Mouse (Mus musculus) cerebellum, adult 9-11 months (tissue): ENCODE measurements around the gene Ryr2.

Source experiments
- DNase-seq: peaks from one replicate; pipeline ENCODE4 v3.0.0; 2022

The Ryr2 gene

DNA sequence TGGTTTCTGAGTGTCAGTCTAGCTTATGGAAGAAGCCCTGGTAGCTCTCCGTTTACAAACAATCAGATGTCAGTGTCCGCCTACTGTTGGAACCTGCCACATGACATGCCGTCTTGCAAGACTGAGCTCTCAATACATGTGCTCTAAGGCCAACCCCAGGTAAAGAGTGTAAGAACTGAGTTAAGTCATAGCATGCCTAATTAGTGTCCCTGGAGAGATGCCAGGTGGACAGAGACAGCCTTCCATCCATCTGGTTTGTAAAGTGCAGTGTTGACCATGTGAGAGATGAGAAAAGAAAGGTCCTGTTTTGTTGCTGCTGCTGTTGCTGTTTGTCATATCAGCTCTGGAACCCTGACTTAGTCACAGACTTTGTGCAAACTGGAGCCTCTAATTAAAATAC, 178.0 kb downstream of the Ryr2 start:
- DNase-seq = peak; percentile 55

DNA sequence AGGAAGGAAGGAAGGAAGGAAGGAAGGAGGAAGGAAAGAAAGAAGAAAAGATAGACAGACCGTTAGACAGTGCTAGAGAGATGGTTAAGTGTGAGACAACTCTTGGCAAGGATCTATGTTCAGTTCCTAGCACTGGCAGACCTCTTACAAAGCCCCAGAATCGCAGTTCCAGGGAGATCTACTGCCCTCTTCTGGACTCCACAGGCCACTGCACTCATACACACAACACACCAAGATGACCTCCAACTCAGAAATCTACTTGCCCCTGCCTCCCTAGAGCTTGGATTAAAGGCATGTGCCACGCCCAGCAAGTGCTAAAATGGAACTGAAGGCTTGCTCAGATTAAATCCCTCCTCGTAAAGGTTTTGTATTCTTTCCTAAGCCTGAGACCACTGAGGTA, 179.0 kb downstream of the Ryr2 start:
- DNase-seq = peak; percentile 36

DNA sequence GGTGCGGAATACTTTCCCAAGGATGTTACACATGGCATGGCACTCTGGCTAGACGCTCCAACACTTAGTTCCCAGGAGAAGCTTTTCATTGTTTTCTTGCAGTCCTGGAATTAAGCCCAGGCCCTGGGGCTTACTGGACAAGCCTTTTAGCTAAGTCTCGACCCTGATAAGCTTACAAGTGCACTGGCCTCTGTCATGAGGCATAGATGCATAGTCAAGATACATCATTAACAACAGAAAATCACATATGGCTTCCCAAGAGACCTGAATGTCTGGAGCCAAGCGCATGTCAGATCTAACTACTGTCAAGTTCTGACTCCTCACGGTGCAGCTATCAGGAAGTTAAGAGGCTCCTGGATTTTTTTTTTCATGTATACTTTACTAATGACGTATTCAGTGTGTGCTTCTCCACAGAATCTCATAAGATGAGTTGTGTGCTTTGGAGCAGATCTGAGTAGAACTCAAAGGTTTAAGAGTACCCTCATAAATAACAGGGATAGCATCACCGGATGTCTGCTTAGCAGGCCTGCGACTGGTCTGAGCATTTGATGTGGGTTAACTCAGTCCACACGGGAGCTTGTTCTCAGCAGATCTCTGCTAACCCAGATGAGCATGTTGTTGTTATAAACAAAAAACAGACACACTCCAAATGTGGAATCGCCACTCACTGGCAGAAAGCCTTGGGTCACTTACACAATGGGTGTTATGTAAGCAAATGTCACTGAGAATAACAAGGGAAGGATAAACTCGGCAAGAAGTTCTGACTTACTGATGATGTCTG, 179.8 kb downstream of the Ryr2 start:
- DNase-seq = peak; percentile 60

DNA sequence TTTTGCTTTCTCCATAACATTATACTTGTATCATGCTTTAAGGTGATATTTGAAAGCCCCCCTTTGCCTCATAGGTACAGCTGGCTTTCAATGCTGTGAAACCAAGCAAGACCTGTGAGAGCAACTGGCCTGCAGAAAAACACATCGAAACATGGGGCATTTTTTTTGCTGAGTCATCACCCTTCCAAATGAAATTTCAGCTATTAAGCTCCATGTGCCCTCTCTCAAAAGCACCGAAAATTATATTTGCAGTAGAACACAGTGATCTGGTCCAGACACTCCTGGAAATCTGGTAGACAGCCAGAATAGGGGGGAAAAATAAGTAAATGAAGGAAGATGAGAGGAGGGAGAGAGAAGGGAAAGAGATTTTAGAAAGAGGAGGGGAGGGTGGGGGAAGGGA, 180.5 kb downstream of the Ryr2 start:
- no peak for DNase-seq

DNA sequence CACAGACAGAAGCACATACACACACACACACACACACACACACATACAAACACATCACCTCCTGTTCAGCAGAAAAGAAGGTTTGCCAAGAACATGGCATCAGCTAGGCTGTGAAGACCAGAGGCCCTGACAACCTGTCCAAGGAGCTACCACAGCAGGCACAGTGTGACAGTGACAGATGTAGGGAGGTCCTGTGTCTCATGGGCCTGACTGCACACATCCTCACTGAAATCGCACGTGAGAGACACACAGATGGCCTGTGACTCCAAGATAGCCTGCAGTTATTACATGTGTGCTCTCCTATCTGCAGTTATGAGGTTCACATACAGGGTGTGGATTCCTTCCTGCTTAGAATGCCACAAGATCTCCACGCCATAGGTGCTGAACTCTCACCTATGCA, 182.0 kb downstream of the Ryr2 start:
- DNase-seq = no peak

DNA sequence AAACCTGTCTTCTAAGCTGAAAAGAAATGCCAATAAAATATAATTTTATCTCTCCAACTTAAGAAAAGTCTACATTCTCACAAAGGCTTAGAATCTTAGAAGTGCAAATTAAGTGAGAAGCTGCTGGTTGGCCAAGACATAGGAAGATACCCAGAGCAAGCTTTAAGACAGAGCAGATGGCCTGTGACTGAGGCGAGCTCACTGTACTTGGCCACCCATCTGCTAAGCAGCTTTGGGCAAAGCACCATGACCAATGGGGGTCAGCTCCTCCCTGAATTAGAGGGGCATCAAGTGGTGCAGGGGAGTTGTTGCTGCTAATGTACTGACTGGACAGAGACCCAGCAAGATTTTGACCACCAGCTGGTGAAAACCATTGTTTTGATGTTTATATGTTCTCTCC, 186.2 kb downstream of the Ryr2 start:
- peak; percentile 59 for DNase-seq

DNA sequence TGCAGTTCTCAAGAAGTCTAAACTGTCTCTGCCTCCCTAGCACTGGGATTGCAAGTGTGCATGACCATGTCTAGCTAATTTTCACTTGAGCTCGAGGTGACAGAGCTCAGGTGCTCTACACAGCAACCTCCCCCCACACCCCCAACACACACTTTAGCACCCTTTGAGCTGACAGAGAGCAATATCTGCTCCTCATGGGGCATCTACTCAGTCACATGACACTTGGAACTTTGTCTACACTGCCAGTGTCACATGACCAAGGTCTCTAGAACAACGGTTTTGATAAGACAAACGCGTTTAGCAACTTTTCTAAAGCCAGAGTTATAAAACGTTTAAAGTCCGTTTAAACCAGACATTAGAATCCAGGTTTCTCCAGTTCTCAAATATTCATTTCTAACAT, 187.3 kb downstream of the Ryr2 start:
- DNase-seq = no peak

DNA sequence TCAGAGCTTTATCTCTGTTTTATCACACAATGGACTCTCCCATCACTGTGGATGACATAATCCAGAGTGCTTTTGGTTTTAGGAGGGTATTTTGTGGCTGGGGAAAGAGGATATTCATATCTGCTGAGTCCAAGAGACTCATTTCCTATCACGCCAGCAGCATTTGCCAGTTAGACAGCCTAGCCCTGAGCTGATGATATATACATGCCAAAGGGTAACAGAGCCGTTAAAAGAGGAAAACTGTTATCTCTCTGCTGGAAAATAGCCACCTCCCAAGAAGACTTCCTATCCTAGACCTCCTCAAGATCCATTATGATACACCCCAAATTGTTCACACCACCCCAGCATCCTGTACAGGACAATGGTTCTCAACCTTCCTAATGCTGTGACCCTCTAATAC, 191.1 kb downstream of the Ryr2 start:
- no peak for DNase-seq

DNA sequence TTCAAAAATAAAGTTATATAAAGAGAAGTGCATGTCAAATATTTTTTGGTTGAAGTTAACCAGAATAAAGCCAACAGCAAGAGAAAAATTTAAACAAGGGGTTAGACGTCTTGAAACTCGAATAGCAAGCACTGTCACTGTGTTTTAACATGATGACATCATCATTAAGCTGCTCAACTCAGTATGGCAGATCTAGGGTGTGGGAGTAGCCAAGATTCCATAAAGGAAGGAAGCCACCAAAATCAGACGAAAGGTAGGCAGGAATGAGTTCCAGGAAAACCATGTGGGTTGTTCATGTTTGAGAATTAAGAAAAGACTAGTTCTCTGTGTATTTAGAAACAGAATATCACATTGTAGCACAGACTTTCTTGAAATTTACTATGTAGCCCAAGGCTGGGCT, 192.1 kb downstream of the Ryr2 start:
- no peak for DNase-seq

DNA sequence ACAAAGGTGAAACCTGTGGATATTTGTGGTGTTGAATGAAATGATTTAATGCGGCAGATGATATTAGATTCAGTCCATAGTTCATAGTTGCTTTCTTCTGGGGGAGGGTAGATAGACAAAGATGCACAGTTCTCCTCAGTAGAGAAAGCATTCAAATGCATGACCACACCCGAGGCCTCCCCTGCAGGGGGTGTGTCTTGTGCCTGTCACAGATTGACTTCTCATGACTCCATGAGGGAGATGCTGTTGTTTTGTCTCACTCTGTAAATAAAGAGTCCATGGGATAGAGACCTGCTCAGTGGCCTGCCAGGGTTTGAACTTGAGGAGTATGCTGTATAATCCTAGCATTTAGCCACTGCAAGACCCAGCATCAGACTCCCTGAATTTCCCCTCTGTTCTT, 194.5 kb downstream of the Ryr2 start:
- no peak for DNase-seq

DNA sequence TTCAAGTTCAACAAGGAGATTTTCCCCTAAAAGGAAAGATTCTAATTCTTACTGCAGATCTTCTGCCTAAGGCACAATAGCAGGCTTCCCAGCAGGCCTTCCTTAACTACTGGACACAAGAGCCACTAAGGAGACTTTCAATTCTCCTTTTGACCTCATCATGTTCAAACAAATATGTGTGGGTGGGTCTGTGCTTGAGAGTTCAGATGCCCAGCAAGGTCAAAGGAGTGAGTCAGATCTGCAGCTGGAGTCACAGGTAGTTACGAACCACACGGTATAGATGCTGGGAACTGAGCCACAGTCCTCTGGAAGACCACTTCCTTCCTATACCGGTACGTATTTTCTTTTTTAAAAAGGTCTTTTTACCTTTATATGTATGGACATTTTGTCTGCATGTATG, 198.6 kb downstream of the Ryr2 start:
- no peak for DNase-seq

DNA sequence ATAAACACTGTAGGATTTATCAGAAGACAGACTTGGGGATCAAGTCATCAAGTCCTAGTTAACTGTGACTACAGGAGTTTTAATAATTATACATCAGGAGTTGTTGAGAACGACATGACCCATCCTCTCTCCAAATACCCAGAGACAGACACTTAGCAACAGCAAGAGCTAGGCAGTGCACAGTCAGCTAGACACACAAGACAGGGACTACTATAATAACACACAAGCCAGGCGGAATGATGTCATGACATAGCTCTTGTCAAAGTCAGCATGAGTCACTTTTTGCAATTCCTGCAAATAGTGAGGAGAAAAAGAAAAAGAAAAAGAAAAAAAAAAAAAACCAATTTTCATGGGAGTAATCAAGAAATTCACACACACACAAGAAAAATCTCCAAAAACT, 201.6 kb downstream of the Ryr2 start:
- DNase-seq = no peak

DNA sequence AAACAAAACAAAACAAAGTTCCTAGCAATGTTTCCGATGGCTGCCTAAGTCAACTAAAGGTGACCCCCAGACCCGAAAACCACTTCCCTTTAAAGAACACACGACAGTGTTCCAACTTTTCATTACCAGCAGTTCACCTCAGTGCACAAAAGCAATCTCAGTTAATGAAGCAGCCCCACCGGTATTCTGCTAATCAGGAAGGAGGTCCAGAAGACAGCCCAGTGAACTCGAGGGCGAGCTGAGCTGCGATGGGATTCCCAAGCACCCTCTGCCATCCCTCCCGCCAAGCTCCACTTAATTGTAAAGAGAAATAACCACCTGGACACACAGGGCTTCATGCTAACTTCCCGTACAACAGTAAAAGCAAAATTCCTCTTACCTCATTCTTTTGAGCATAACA, 203.5 kb downstream of the Ryr2 start:
- no peak for DNase-seq

DNA sequence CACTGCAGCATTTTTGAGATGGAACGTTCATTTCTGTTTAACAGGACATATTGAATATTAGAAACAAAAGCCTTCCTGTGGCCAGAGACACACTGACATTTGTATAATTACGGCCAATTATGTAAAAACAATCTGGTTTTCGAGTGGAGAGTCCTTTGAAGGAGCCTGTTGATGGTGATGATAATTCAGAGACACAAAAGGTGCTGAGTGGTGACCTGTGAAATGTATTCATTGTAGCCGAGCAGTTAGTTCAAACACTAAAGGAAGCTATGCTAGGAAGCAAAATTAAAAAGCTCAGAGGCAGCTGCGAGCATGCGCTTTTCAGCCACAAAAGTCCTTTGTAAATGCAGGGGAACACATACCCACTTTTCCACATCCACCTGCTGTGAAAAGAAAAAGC, 203.9 kb downstream of the Ryr2 start:
- no peak for DNase-seq

DNA sequence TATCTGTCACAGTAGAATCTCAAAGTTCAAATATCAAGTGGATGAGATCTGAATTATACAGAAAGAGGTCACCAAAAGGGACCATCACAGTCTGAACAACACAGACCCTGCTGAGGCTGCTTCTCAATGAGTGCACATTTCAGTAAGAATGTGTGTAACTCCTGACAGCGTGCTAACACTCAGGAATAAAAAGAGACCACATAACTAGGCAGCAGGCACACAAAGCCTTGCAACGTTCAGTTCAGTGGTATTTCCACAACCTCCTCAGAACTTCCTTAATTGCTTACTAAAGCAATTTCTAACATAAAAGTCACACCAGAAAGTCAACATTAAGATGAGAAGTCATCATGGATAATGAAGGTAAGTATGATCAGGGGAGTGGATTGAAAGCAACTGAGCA, 206.1 kb downstream of the Ryr2 start:
- no peak for DNase-seq

DNA sequence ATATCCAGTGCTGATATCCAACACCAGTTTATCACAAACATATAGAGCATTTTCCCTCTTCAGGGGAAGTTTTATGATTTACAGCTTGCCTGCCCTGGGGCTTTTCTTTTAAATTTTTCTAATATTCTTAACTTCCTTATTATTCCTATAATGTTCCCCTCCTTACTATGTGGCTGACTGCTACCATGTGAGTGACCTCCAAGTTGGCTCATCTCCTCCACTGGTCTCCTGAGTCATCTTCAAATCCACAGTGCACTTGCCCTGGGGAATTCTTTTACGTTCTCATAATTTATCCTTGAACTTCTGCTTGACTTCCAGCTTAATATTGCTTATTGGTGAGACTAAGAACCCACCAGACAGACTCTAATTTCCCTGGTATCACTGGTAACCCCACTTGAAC, 211.1 kb downstream of the Ryr2 start:
- DNase-seq = no peak

DNA sequence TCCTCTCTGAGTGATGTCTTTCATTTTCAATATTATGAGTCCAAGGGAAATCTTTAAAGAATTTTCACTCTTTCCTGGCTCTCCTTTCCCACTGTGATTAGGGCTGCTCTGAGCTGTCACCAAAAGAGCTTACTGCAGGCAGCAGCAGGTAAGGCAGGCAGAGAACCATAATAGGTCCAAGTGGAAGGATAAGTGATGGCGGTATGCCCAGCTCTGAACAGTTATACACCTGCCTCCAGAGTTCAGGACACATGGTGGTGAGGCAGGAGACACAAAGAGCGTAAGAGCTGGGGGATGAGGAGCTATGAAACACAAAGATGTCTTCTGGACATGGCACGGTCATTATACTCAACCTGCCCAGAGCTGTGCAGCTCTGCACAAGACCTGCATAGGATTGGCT, 215.0 kb downstream of the Ryr2 start:
- DNase-seq = peak; percentile 81

DNA sequence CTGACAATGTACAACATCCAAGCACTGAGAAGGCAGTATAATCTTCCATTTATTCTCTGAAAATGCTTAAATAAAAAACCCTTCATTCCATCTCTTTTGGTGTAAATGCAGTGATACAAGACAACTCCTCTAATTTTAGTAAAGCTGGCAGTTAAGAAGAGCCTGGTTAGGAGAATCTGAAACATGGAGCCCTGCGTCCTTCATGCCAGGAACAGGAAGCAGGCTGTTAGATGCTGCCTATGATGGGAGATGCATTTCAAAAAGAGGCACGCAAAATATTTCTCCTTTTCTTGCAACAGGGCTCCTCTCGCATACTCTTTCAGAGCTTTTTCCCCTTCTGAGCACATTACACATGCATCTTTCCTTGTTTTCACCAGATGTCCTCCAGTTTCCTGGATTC, 215.6 kb downstream of the Ryr2 start:
- peak; percentile 21 for DNase-seq

DNA sequence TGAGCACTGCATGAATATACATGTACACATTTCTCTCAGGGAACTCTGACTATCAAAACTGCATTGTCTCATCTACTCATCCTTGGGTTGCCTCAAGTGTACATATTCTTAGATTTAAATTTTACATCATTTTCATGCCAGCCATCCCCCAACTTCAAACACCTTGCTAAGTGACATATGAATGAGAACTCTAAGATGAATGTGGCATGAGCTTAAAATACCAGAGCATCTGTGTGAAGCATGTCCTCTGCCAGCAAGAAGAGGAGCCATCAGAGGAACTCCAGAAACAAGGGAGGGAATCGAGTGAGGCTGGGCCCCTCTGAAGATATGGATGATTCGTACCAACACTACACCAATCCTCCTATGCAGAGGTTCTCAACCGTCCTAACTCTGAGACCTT, 222.6 kb downstream of the Ryr2 start:
- DNase-seq = no peak

DNA sequence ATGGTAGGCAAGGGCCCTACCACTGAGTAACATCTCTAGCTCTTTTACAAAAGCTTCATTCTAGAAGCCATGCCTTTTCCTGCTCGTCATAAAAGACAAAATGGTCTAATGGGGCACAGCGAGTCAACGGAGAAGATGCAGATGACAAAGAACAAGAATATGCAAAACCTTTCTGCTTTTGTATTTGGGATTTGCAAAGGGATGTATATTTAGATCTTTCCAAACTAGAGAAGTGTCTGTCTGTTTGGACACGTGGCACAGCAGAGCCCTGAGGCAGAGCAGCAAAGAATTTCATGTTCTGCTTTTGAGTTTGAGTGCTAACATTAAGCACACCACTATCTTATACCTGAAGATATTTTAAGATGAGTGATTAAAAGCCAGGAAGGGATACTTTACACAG, 224.4 kb downstream of the Ryr2 start:
- no peak for DNase-seq

DNA sequence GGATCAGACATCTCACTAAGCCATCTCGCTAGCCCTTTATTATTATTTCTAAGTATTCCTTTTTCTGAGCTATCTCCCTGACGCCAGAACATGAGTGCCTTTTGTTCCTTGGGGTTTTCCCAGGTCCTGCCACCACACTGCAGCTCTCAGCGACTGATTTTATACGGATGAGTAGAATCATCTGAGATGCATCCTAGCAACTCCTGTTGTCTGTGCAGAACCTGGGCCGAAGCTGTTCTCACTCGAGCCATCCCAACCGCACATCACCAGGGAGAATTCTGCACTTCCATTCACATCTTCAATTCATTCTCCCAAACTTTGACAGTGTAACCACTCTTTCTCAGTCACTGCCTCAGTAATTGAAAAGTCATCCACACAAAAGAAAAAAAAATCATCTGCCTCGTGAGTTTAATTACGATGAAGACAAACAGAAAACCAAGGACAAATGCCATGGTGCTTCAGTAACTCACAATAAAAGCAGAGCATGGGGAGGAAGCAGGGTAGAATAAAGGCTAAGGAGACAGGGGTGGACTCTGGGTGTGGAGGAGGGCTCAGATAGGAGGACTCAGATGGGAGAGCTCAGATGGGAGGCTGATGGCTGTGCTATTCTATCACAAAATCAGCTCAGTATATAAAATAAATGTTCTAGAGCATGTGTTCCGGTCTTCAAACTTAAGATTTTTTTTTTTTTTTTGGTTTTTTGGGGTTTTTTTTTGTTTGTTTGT, 226.1 kb downstream of the Ryr2 start:
- no peak for DNase-seq

DNA sequence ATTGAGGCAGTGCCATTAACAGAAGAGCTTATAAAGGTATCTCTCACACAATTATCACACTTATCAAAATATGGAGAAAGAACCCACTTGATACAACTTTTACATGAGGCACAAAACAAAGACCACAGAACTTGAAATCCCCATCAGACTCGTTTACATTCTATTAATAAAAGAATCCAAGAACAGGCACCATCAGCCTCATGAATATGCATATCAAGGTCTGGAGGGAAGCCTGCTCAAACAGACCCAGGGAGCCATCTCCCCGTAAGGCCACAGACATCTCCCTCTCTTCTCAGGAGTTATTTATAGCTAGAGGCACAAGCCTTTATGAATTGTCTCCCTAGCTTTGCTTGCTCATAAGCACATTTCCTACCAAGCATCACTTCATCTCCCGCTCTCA, 227.7 kb downstream of the Ryr2 start:
- DNase-seq = no peak

DNA sequence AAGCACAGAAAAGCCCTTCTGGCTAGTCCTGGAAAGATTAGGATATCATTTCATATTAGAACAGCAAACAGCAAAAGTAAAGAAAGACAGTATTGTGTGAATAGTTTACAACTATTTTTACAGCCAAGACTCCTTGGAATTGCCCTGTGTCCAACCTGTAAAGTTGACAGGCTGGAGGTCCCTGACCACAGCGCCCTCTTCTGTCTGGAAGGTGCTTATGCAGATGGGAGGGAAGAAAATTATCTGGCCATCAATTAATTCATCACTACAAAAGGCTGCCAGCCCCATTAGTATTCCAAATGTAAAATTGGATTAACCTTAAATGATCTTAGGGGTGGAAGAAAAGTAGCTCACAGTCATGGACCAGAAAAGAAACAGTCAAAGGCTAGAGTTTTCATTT, 231.9 kb downstream of the Ryr2 start:
- DNase-seq = no peak

DNA sequence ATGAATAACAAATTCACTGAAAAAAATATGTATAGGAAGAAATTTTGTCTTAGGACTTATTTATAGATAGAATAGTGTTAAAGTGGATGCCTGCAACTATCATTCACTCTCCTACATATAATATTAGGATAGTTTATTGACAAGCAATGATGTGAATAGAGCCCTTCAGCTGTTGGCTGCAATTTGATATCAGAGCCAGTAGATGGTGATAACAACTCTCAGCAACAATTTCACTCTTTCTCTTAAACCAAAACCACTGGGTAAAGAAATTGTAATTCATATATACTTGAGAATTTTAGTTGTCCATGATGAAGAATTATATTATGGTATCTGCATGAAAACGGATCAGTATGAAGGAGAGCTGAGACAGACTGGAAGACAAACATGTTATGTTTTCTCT, 236.8 kb downstream of the Ryr2 start:
- DNase-seq = no peak

DNA sequence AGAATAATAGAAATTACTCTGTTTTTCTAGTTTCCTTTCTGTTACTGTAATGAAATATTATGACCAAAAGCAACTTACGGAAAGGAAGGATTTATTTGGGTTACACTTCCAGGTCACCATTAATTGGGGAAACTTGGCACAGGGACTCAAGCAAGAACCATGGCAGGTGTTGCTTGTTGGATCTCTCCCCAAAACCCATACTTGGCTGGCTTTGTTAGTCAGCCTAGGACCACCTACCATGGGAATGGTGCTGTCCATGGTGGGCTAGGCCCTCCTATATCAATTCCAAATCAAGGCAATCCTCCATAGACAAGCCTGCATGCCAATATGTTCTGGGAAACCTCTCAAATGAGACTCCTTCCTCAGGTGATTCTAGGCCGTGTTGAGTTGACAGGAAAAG, 237.3 kb downstream of the Ryr2 start:
- no peak for DNase-seq
